Mouse (Mus musculus): ENCODE results near the gene Adgrf4. TPM values are rescaled to one million over a fixed set of nuclear protein-coding genes. Genes with fewer than 3 reads are reported as not detected.

The Adgrf4 gene
- total RNA-seq (2021), result 1 to 10 TPM; 1.4 to 1.6 TPM

DNA sequence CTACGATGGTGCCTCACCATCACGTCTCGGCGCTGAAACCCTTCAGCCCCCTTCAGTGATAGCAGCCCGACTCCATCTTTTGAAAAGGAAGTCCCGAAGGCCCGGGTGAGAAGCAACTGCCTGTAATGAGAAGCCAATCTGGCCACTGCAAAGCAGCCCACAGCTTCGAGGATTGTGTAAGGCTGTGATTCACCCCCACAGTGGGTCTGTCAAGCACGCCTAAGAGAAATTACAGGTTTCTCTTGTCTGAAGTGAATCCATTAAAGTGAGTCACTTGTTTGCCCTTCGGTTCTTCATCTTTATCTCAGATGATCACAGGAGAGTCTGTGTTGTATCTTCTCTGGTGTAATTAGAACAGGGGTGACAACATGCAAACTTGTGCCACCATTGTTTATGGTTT is at the start of gene Adgrf4:
Gene Adgrf4 (minus strand): TSS at position 149 of the 400 bp plus-strand sequence.
- intact Hi-C loops (cut with DNase I), result no loop called here
- peak in 1 of 2 experiments; percentile 46 for DNase-seq (ENCODE audit: low spot score in 2 of 2)

DNA sequence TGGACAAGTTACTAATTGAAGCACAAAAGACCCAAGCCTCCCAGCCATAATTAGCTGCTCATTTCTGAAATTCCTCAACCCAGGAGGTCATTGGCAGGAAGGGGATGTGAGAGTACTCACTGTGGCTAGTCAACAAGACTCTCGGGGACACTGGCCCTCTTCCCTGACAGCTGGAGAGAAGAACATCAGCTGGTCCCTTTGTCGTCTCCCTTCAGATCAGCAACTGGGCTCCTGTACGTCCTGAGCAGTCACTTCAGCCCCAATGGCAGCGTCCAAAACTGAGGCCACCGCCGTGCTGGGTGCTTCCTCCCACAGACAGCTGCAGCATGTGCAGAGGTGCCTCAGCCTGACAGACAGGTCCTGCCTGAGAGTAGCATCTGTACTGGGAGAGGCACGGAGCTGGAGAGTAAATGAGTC is 49.7 kb upstream of the Adgrf4 start, which contains the start of gene Adgrf2:
Gene Adgrf2 (minus strand): TSS at position 379 of the 417 bp plus-strand sequence.
- no peak for DNase-seq (ENCODE audit: low spot score in 2 of 2)
- intact Hi-C loops (cut with DNase I), result no loop called here

- intact Hi-C loops (cut with DNase I), result no loop called here
- DNase-seq (ENCODE audit: low spot score in 2 of 2), result no peak
Measured at GRCm38 (mm10) chr17:42738794-42739193, 46.7 kb upstream of the Adgrf4 start.

- intact Hi-C loops (cut with DNase I), result no loop called here
Measured at GRCm38 (mm10) chr17:42717161-42717560, 25.1 kb upstream of the Adgrf4 start.

DNA sequence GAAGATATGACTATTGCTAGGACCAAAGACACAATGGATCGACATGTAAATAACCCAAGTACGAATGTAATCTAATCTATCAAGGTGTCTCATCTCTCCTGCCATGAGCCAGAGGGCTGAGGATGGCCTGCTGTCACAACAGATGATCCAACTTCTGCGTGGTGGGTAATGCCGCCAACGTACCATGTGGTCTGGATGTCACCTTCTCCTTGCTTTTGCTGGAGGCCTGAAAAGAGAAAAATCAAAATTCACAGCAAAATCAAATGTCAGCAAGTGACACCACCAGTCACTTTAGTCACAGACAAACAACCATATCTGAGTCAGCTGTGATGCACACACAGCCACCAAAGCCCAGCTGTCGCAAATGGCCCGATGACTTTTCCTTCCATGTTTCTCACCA is 22.9 kb upstream of the Adgrf4 start:
- no peak for DNase-seq (ENCODE audit: low spot score in 2 of 2)
- intact Hi-C loops (cut with DNase I), result no loop called here

More at GRCm38 (mm10) chr17:42717161-42717560, 25.1 kb upstream of the Adgrf4 start:
- no peak for DNase-seq (ENCODE audit: low spot score in 2 of 2)

- intact Hi-C loops (cut with DNase I), result no loop called here
- peak; percentile 42 to 80 for DNase-seq (ENCODE audit: low spot score in 2 of 2)
Measured at GRCm38 (mm10) chr17:42710717-42711116, 18.6 kb upstream of the Adgrf4 start.

DNA sequence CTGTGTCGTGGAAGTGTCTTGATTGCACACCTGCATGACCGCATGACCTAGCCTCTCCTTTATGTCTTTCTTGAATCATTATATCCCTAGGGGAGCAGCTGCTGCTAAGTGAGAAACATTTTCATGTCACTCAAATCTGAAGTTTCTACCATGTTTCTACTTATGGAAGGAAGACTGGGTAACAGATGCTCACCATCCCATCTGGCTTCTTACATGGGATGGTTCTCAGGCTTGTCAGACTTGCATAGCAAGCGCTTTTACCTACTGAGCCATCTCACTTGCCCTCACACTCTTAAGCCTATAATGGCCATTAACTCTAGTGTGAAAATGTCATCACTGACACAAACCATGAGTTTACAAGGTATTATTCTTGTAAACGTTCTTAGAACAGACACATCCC is 13.5 kb upstream of the Adgrf4 start:
- intact Hi-C loops (cut with DNase I), result no loop called here
- peak in 1 of 2 experiments; percentile 14 for DNase-seq (ENCODE audit: low spot score in 2 of 2)

DNA sequence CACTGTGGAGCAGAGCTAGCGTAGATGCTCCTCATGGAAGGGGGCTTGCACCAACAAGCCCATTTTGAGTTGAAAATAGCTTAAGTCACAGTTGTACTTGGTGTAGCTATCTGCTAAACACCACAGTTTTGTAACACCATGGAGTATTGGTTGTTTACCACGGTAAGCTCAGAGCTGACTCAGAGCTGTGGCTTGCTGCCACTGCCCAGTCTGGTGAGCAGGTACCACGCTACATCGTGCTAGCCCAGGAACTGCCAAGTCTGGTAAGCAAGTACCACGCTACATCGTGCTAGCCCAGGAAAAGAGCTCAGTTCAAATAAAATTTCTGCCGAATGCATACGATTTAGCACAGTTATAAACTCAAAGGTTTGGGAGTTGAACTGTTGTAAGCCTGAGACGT is 10.1 kb upstream of the Adgrf4 start:
- intact Hi-C loops (cut with DNase I), result no loop called here
- peak in 1 of 2 experiments; percentile 33 for DNase-seq (ENCODE audit: low spot score in 2 of 2)

GRCm38 (mm10) chr17:42694730-42695129 is 2.6 kb upstream of the Adgrf4 start:
- DNase-seq (ENCODE audit: low spot score in 2 of 2), result peak; percentile 32 to 70

GRCm38 (mm10) chr17:42690531-42690930 is 1.6 kb downstream of the Adgrf4 start:
- intact Hi-C loops (cut with DNase I), result no loop called here
- DNase-seq (ENCODE audit: low spot score in 2 of 2), result peak in 1 of 2 experiments; percentile 9

More at GRCm38 (mm10) chr17:42694730-42695129, 2.6 kb upstream of the Adgrf4 start:
- intact Hi-C loops (cut with DNase I), result no loop called here

DNA sequence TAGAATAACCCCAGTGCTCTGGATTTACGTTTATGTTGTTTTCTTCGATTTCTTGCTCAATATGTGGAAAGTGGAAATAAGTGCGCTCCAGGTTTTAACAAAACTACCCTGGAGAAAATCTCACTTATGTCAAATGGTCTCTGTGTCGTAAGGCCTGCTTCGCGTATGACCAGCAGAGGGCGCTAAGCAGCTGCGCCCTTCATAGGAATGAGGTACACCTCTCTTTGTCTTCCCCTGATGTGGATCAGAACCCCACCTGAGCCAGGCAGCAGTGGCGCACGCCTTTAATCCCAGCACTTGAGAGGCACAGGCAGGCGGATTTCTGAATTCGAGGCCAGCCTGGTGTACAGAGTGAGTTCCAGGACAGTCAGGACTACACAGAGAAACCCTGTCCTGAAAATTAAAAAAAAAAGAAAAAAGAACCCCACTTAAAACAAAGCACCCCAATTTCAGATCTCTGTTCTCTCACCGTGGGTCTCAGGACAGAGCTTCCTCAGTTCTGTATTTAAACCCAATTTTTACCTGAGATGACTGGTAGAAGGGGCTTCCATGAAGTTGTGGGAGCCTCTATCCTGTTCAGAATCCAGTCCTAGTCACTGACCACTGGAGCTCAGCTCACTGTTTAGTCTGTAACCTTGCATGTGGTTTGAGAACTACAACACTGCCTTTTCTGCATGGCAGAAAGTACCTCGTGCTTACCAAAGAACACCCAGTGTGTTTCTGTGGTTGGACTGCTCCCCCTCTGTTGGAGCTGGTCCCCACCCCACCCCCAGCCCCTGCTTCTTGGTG is 33.3 kb downstream of the Adgrf4 start:
- peak; percentile 7 to 14 for DNase-seq (ENCODE audit: low spot score in 2 of 2)
- intact Hi-C loops (cut with DNase I), result no loop called here

DNA sequence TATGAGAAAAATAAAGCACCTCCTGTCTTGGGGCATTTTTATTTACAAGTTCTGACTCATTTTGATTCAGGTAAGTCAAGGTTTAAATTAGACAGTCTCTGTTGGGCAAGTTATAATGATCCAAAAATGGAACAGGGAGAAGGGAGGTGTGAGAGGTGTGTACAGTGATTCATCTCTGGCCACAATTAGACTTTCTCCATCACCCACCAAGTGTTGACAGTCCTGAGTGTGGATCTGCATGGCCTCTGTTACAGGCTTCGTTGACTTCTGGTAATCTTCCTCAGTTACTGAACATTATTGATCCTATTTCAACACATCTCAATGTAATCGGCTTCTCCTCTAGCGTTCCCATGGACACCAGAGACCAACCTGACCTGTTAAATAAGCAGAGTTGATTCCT is 48.7 kb downstream of the Adgrf4 start:
- DNase-seq (ENCODE audit: low spot score in 2 of 2), result peak in 1 of 2 experiments; percentile 4
- intact Hi-C loops (cut with DNase I), result no loop called here

- intact Hi-C loops (cut with DNase I), result no loop called here
- no peak for DNase-seq (ENCODE audit: low spot score in 2 of 2)
Measured at GRCm38 (mm10) chr17:42630206-42630605, 61.9 kb downstream of the Adgrf4 start.

DNA sequence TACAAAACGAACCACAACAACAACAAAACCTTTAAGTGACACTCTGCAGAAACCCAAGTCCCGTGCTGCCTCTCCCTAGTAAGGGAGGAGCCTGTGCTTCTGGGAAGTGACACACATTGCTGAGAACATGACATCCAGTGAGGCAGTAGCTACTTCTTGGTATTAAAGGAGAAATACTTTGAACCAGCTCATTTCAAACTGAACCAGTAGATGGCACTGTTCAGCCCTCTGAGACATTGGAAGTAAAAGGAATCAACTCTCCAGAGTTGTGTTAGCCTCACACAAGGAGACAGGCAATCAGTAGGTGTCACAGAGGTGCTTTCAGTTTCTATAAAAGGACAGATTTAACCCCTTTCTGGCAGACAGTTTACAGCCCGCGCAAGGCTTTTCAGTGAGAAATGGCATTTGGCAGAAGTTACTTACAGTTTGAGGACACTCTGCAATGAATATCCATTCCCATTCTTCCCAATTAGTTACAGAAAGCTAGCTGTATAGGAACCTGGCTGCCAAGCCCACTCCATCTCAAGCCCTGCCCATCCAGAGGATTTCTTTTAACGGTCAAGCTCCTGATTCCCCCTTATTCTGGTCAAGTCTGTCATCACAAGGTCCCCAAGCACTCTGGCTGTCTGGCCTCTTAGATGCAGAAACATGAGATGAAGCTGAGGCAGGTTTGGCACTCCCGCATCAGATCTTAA is 78.9 kb downstream of the Adgrf4 start:
- peak; percentile 70 to 88 for DNase-seq (ENCODE audit: low spot score in 2 of 2)
- intact Hi-C loops (cut with DNase I), result loop anchor here (1.0 to 5.0 kb wide), 2 partner anchors 169 to 329 kb away; no protein-coding TSS in a partner anchor

DNA sequence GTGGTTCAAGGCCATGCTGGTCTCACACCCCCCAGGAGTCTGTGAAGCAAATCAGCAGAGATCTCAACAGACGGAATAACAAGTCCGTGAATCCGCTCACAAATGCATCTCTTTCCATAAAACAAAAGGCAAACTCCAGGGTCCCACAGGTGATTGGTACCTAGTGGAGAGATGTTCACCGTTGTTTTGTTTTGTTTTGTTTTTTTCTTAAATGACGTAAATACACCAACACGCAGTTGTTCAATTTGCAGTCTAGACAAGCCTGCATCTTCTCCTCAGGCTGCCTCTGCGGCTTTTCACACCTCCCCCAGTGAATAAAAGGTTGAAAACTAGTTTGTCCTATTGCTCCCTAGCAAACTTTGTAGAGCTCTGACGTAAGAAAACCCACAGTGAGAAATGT is 80.8 kb downstream of the Adgrf4 start, which contains the start of gene Opn5:
Gene Opn5 (minus strand): TSS at position 101 of the 400 bp plus-strand sequence.
- DNase-seq (ENCODE audit: low spot score in 2 of 2), result no peak
- intact Hi-C loops (cut with DNase I), result loop anchor here (5.0 kb wide), 1 partner anchor 331 kb away; no protein-coding TSS in a partner anchor

GRCm38 (mm10) chr17:42608270-42608669 is 83.8 kb downstream of the Adgrf4 start:
- intact Hi-C loops (cut with DNase I), result loop anchor here (10.0 kb wide), 2 partner anchors 293 to 1633 kb away; partner anchors contain the start of gene Ptchd4
- DNase-seq (ENCODE audit: low spot score in 2 of 2), result no peak
